Mouse (Mus musculus) ES-CJ7 (cell line): Measurements from ENCODE around the gene Ccdc152.
A peak's percentile ranks its signal among the peaks of the same experiment; 100 is the strongest.

Experiments
- DNase-seq: peaks from one replicate; pipeline ENCODE4 v3.0.0; 2011; ENCODE audit warnings: low read depth, low spot score

Gene Ccdc152

DNA sequence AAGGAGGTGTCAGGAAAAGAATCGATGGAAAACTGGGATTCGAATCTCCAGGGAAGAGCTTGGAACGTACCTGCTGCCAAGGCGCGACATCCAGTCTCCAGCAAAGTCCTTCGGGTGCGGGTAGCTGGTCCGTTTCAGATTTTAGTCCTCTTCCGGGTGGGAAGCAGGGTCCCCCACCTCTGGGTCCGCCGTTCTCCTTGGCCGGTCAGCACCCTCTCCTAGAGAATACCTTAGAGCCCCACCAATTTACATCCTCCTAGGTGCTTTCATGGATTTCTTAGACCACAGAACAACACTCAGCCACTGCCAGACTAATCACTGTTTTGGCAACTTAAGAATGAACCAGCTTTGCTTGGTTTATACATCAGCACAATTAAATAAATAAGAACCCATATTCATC is at the start of gene Ccdc152:
TSS of gene Ccdc152 (minus strand) at position 101 of the 400 bp plus-strand sequence.
- no peak for DNase-seq

DNA sequence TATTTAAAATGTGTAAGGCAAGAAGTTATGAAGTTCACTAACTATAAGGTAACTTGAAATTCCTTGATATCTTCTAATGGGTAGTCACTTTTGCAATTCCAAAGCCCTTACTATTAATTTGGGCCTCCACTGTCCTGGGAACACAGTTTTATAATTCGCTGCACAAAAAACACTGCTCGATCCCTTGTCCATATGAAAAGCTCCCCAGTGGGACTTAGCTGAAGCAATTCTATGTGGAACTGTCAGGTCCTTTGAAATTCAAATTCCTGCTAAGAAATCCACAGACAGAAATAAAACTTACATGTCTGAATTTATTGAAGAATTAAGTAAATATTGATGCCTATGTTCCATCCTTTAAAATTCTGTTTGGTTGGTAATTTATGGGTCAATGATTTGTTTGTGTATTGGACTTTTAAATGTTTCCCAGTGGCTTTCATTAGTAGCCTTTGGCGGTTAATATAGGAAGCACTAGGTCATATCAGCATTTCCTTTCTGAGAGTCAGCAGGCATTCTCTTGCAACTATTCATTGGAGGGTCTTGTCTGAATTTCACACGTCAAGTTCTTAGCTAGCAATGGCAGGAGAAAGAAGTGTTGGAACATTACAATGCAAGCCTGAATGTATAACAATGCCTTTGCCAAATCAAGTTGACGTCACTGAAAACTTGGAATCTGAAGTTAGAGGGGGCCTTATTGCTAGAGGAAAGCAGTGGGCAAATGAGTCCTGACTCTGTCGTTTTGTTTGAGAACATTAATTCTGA is 46.2 kb upstream of the Ccdc152 start:
- no peak for DNase-seq

DNA sequence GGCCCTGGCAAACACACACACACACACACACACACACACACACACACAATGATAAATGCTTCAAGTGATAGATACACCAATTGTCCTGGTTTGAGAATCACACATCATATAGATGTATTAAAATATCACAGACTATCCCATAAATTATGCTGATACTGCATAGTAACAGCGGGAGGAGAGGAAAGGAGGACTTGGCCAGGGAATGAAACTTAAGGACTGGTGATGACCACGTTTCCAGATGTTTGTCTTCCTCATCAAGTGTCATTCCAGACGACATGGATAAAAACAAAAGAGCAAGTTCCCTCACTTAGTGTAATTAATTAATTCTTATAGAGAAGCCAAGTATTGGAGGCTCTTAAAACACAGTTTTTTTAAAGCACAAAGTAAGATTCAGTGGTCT is 43.4 kb upstream of the Ccdc152 start:
- no peak for DNase-seq

DNA sequence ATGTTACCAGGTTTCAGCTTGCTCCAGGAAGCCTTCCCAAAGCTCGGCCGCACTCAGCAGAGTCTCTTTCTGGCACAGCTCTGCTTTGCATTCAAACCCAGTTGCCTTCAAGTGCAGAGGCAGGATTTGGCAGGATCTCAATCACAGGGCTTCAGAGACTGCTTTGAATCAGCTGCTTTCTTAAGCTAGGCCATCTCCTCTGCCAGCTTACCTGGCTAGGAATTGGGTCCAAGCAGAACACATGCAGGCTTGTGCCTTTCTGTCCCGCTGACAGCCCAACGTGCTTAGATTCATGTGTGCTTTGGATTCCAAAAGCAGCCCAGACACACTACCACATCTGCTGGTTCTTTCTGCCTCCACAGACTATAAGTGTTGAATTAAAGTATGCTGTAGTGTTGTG is 41.2 kb upstream of the Ccdc152 start:
- DNase-seq, result no peak

DNA sequence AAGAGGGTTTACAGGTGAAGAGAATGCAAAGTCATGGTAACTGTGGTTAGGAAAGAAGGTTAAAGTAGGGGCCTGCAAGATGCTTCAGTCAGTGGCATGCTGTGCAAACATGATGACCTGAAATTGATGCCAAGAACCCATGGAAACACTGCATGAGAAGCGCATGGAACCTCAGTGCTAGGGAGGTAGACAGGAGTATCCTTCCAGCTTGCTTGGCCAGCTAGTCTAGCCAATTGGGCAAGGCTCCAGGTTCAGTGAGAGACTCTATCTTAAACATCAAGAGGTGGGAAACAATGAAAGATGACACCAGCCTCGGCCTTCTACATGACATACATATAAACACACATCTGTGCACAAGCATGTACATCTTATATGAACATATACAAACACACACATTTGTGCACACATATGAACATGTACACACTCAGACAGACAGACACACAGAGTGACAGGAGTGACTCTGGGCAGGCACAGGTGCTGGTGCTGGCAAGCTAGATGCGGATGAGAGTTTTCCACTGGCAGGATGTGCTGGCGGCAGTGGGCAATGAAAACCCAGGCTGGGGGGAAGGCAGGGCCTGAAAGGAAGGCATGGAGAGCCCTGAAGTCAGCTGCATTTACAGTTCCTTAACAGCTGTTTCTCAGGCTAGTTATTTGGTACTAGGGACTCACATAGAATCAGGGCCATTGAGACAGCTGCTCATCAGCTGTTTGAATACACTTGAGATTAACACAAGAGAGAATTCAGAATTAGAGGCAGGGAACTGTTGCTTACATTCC is 38.7 kb upstream of the Ccdc152 start:
- no peak for DNase-seq

DNA sequence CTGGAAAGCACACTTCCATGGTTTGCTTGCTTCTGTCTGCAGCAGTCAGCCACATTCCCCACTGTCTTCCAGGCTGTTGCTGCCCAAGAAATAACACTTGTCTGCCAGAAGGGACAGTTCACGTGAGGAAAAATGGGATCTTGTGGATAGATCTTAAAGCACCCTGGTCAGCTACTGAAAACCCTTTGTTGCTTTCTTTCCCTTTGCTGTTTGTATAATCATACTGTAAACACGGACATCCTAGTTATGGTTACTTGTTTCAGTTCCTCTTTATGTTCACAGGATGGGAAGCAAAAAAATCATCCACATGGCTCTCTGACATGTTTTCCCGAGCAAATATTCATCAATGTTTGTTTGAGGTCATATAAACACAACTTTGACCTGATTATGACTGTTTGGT is 36.5 kb upstream of the Ccdc152 start:
- no peak for DNase-seq

DNA sequence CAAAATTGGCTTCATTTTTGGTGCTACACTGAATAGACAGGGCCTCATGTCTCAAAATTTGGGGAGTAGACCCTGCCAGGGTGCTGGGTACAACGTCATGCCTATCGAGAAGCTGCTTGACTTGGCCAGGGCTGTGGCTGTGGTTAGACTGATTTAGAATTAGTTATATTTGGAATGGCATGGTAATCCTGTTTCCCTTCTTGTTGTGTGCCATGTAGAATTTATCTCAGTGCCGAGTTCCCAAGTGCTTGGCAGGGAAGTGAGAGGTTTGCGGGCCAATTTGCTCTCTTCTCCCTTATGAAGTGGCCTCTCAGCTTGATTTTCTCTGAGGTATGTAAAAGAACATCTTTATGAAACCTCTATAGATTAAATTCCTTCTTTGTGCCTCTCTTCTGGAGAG is 29.2 kb upstream of the Ccdc152 start:
- no peak for DNase-seq

DNA sequence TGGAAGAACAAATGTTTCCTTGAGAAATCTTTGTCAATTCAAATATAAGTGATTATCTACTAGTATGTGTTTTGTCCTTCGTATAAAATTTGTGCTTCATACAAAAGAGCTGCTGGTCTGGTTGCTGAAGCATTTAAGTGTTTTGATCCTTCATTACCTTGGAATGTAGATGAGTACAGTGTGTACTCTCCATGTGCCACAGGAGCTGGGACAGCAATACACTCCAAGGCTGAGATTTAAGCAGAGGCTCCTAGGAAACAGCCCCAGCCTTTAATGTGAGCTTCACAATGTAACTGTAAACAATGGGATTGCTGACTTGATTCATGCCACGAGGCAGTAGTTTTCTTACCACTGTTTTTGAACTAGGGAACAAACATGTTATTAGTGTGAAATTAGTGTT is 28.5 kb upstream of the Ccdc152 start:
- no peak for DNase-seq

DNA sequence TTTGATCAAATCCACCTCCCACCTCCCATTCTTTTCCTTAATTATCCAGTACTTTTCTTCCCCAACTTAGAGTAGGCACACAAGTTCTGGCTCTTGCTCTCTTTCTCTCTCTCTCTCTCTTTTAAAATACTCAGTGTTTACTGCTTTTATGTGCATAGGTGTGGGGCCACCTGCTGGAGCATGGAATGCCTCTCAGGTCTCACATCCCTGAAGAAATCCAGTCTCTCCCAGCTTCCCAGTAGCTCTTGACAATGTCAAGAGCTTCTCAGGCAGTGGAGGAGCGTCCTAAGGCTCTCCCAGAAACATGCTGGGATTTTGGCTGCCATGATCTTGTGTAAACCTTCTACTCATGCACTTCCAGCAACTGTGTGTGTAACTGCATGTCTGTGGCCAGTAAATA is 27.0 kb upstream of the Ccdc152 start:
- DNase-seq, result peak; percentile 7

DNA sequence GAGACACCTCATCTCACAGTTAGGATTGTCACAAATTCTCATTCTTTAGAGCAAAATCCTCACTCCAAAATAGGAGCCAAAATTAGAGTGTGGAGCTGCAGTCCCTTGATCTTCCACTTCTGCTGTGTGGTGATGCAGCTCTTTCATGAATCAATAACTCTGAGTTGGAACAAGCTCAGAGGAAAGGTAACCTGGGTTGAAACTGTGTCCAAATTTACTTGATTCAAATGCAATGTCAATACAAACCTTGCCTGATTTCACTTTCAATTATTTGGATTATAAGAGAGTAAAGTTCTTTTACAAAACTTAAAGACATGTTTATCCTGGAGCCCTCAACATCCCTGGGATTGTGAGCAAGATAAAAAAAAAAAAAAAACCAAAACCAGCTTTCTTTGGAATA is 19.7 kb upstream of the Ccdc152 start:
- DNase-seq, result no peak

DNA sequence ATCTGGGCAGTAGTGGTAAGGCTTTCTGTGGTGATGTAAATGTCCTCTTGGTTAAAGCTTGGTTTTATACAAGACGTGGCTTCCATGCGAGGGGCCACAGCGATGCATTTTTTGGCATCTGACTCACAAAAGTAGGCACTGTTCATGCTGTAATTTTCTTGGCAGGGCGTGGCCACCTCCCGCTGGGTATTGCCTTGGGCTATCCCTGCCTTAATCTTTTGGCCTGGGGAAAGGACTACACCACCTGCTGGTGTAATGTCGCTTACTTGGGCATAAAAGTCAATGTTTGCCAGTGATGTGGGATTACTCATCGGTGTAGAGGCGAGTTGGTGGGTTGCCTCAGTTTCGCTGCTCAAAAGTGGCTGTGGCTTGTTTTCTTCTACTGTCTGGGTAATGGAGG is 16.6 kb upstream of the Ccdc152 start:
- peak; percentile 72 for DNase-seq

DNA sequence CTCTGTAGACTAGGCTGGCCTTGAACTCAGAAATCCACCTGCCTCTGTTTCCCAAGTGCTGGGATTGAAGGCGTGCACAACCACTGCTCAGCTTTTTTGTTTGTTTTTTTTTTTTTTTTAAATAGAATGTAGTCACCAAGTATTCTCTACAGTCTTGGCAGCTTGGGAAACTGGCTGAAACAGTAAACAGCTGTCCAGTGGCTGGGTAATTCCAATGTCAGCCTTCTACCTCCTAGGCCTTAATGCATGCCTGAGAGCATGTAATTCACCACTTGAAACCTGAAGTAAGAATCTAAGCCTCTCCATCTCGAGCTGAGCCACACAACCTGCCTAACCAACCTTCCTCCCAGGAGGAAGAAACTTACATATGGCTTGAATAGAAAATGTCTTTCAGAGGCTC is 13.3 kb upstream of the Ccdc152 start:
- DNase-seq, result no peak

DNA sequence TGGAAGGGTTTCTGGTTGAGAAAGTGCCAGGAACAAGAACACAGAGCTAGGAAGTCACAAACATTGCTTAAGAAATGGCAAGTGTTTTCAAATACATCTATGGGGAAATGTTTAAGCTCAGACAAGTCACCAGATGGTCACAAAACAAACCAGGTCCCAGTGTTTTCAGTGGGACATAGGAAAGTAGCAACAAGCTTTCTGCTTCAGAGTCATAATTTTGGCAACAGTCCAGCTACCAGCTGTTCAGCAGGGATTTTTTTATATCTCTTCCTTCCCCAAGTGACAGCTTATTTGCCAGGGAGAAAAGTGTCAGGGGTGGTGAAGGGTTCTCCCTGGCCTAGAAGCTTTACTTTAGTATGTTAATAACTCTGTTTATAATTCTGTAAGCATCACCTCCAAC is 9.6 kb upstream of the Ccdc152 start:
- no peak for DNase-seq

DNA sequence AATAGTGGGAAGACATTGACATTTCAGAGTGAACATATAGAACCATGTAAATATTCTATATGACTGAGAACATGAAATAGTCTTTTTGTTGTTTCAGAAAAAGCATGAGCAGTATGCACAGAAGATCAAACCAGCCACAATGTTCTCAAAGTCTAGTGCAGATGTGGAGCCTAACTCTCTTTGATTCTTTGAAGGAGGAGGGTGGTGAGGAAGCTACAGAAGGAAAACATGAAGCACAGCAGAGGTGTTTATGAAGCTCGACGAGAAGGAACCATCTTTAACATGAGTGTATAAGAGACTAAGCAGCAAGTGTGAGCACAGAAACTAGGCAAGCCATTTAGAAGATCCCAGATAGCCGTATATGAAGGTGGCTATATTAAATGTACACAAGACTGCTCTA is 6.5 kb upstream of the Ccdc152 start:
- no peak for DNase-seq

DNA sequence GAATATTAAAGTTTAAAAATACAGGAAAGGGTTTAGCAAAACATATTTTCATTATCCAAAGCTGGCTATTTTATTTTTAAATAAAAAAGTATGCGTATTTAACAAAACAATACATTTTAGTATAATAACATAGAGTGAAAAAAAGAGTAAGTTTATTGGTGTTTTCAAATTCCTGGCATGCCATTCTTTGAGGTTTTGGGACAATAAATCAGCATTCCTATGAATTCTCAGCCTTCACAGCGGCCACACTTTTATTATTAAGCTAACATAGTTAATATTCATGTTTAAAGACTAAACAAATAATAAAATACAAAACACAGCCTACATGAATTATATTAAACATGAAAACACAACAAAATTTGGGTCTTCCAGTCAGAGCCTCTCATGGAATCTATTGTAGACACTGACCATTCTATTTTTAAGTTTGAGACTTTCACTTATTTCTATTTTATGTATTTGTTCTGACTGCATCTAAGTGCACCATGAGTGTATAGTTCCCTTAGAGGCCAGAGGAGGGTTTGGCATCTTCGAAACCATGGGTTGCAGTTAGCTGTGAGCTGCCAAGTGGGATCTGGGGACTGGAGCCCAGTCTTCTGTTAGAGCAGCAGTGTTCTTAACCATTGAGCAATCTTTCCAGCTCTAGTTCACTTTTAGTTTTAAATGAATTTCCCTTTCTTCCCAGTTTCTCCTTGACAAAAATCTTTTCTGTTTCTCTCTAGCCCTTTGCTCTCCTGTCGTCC is 2.8 kb downstream of the Ccdc152 start:
- no peak for DNase-seq

DNA sequence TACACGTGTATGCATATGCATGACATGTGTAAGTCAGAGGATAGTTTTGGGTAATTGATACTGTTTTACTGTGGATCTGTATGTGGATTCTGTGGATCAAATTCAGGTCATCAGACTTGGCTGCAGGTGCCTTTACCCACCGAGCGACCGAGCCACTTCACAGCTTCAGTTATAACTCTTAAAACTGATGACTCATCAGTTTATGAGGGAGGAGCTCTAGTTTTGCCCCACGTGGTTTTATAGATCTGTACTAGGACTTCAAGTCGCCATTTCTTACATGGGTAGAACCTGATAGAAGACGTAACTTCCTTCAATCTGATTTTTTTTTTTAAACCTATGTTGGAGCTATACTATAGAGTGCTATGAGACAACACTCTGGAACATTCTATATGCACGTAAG is 5.7 kb downstream of the Ccdc152 start:
- DNase-seq, result no peak

DNA sequence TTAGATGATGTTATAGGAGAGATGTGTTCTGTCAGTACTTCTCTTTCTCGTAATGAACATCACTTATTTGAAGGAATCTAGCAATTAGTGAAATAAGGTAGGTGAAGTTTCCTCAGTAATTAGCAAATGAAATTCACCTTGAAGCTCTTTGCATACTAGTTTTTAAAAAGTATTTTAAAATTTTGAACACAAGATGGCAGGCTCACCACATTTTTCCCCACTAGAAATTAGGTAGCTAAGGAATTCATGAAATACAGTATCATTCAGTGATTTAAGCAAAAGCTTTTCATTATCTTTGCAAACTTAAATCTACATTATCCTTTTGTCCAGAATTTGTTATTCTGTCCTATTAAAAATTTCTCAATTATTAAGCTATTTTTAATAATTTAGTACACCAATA is 7.3 kb downstream of the Ccdc152 start:
- DNase-seq, result no peak

DNA sequence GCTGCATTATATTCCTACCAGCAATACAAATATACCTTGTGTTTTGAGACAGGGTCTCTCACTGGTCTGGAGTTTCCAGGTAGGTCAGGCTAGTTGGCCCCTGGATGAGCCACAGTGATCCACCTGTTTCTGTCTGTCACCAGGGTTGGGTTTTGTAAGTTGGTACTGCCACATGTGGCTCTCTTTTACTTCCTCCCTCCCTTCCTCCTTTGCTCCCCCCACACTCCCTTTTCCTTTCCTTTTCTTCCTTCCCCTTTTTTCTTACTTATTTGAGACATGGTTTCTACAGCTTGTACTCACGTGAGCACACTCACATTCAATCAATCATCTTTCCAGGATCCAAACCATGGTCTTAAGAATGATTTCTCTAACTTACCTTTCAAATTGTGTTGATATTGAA is 9.8 kb downstream of the Ccdc152 start:
- DNase-seq, result no peak

DNA sequence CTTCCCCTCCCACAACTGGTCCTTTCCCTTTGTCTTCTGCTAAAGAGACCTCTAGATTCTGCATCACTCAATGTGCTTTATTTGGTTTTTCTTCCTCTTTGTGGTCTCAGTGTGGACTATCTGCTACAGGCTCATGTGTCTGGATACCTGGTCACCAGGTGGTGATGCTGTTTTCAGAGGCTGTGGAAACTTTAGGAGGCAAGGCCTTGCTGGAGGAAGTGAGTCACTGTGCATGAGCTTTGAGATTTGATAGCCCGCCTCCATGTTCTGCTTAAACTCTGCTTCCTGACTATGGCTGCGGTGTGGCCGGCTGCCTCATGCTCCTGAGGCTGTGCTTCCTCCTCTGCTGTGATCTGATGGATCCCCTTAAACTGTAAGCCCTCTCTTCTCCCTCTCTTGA is 12.9 kb downstream of the Ccdc152 start:
- DNase-seq, result no peak

DNA sequence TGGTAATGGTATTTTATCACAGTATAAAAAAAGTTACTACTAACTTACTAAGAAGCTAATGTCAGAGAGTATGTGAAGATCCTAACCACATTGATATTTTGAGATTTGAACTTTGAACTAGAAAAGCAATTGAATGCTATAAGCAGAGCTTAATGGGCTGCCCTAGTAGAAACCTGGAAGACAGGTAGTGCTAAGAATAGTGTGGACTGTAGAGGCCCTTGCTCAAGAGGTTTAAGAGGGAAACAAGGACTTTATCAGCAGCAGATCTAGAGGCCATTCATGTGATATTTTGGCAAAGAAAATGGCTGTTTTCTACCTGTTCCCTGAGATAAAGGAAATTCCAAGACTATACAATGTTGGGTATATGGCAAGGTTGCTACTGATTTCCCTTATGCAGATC is 17.3 kb downstream of the Ccdc152 start:
- no peak for DNase-seq

DNA sequence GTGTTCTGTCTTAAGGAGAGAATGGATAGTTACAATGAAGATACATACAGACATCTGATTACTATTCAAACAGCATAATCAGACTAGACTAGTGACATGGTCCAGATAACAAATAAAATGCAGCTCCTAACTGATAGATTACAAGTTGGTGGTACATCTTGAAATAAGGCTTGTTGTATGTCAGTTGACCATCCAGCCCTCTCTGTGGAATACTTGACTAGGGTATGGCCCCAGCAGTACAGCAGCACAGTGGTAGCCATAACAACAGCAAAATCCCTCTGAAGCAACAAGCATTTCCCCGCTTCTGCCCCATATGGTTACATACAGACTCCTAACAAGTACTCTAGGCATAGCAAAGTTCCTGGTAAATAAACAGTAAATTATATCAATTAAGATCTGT is 21.6 kb downstream of the Ccdc152 start:
- DNase-seq, result no peak

DNA sequence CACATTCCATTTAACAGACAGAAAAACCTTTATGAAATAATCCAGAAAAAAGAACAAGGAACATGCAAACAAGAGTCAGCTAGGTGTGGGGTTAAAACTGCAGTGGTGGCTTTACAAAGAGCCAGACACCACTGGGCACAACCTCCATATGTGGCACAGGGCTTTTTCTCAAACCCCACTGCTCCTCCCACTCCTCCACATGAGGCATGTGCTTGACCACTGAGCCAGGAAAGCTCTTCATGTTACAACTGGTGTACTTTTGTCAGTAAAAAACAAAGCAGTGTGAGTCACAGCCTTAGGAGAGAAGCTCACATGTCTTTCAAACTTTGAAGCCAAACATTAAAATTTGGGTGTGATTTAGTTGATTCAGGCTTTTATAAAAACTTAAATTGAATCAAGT is 22.1 kb downstream of the Ccdc152 start:
- DNase-seq, result no peak

DNA sequence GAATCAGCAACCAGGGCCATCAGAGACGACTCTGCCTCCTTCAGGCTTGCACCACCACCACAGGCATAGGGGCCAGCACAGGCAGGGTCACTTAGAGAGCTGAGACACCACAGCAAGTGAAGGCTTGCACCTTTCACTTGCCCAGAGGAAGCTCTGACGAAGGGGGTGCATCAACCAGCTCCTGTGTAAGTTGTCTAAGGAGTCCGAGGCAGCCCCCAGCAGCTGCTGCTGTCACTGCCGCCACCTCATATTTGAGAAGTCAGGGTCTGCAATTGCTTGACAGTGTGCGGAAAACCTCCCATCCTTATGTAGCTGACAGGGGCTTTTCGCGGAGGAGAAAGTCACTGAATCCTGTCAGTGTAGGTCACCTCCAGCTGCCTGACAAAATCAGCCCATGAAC is 24.1 kb downstream of the Ccdc152 start:
- no peak for DNase-seq
